Mouse (Mus musculus): Measurements from ENCODE around the gene Gm281.

Gm281 gene

GRCm38 (mm10) chr14:13812801-13813479 is 101.3 kb downstream of the Gm281 start:
- CTCF ChIA-PET: no interaction called here

DNA sequence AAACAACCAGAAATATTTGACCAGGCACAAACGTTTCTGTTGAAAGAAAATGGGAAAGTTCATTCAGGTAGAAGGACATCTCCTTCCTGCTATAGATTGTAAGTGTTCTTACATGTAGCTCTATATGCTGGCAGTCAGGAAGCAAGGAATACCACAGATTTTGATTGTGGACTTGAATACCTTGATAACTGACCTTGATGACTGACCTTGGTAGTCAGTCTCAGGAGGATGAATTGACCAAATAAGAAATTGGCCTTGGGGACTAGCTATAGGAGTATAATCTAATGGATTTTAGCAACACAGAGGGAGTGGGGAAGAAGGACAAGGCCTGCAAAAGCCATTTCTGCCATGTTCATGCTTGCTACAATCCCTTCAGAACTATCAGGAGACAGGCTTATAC is 123.8 kb downstream of the Gm281 start:
- CTCF ChIA-PET: no interaction called here

- CTCF ChIA-PET: no interaction called here
Observed at GRCm38 (mm10) chr14:13790001-13790400, 124.3 kb downstream of the Gm281 start.

- CTCF ChIA-PET: no interaction called here
Observed at GRCm38 (mm10) chr14:13782970-13783369, 131.3 kb downstream of the Gm281 start.

- CTCF ChIA-PET: no interaction called here
Observed at GRCm38 (mm10) chr14:13778383-13778782, 135.9 kb downstream of the Gm281 start.

GRCm38 (mm10) chr14:13771163-13771562 is 143.1 kb downstream of the Gm281 start:
- CTCF ChIA-PET: no interaction called here

DNA sequence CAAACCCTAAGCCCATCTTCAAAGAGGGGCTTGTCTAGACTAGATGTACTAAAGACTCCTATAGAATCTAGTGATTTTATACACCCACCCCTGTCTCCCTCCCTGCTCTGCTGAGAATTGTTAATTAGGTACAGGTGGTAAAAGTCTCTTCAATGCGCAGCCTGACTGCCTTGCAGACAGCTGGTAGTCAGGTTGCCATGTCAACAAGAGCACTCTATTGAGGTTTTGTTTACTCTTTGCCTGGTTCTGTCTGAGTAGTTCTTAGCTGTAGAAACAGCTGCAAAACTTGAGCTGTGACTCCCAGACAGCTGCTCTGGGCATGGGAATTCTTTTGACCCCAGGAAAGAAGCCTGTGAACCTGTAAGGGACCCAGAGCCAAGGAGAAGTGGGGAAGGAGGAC is 143.6 kb downstream of the Gm281 start:
- CTCF ChIA-PET: no interaction called here

Measured in spleen, embryonic (tissue).